Mouse (Mus musculus) ES-Bruce4 (cell line): ENCODE measurements around the gene Mgmt.

Source experiments
- CTCF ChIP-seq: IDR thresholded peaks from one replicate; pipeline ENCODE4 v1.8.1; 2011; ENCODE audit warnings: low read depth, low read length
- EP300 ChIP-seq: IDR thresholded peaks from 2 replicates; pipeline ENCODE4 v1.6.1; 2011; ENCODE audit warnings: low read depth, low read length; ENCODE audit not compliant: insufficient read depth
- POLR2A ChIP-seq: IDR thresholded peaks from one replicate; pipeline ENCODE4 v1.8.1; 2011; ENCODE audit warnings: low read length; ENCODE audit not compliant: insufficient read depth

- TF ChIP-seq CTCF (no peak), POLR2A (no peak), EP300 (no peak)
Measured at GRCm38 (mm10) chr7:137141386-137141785, 247.0 kb downstream of the Mgmt start.
